Mouse (Mus musculus): ENCODE results near the gene Eif3d.

DNA sequence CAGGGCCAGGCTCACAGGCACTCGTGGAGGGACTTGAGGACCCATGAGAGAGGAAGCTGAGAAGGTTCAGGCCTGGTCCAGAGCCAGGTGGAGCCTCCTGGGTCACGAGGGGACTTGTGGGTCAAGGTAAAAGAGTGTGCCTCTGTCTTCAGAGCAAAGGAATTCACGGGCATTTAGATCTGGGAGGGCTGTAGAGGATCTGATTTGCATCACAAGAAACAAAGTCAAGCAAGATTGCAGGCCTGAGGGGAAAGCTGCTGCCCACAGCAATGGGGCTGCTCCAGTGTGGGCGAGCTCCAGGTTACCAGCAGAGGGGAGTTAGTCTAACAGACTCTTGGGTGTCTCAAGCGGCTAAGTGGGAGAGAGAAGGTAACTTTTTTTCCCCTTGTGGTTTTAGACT is 30.8 kb upstream of the Eif3d start:
- TF ChIP-seq CTCF (IDR thresholded peaks at IDR 0.05; ENCODE audit: borderline replicate concordance, insufficient read depth, low read depth, low read length), result no peak
- no peak for TF ChIP-seq POLR2A (IDR thresholded peaks at IDR 0.05; ENCODE audit: borderline replicate concordance, insufficient read depth, low read length)
